Mouse (Mus musculus) monocyte, adult 5-6 weeks (primary cell): Measurements from ENCODE around the gene Cyp2d22. TPM values are rescaled to one million over a fixed set of nuclear protein-coding genes. Genes with fewer than 3 reads are reported as not detected.

Experiments used
- ATAC-seq: fragments of 153-309, 156-312 bp; replicated peaks from 2 replicates; pipeline ENCODE4 v1.8.0; 2017; ENCODE audit warnings: mild to moderate bottlenecking; ENCODE audit not compliant: low TSS enrichment, insufficient number of reproducible peaks, severe bottlenecking, poor library complexity, low FRiP score
- total RNA-seq: library from RNA; stranded (forward); fragments of 200-1000, 200-491, 200-594 nt; gene quantifications from 3 replicates; pipeline ENCODE4 v1.2.3, GENCODE M21; 2017

Cyp2d22 gene
- total RNA-seq, 1 experiment from 2014 or later = 0.57 TPM

GRCm38 (mm10) chr15:82337875-82338274 is 42.2 kb downstream of the Cyp2d22 start:
- no peak; the same call in 1 of the 2 replicates for ATAC-seq

GRCm38 (mm10) chr15:82336629-82337028 is 43.4 kb downstream of the Cyp2d22 start:
- no peak for ATAC-seq

- no peak for ATAC-seq
These were observed 44.9 kb downstream of the Cyp2d22 start for GRCm38 (mm10) chr15:82335194-82335593.

- peak; percentile 71 for ATAC-seq
These were observed 54.7 kb downstream of the Cyp2d22 start for GRCm38 (mm10) chr15:82325382-82325781.

GRCm38 (mm10) chr15:82322195-82322594 is 57.9 kb downstream of the Cyp2d22 start:
- no peak for ATAC-seq

Other genes starting within 250 kb of the Cyp2d22 start
- 43.2 to 64.7 TPM (median 49.7 TPM) in 3 replicates for gene Srebf2, start 233.1 kb downstream of the Cyp2d22 start, total RNA-seq
- gene Shisa8, start 167.4 kb downstream of the Cyp2d22 start, total RNA-seq = not detected in 3 replicates
- 13.6 to 19.3 TPM (median 17.9 TPM) in 3 replicates for gene Tnfrsf13c, start 155.9 kb downstream of the Cyp2d22 start, total RNA-seq
- gene Cenpm, start 135.5 kb downstream of the Cyp2d22 start, total RNA-seq = not detected in 3 replicates
- gene 1500009C09Rik, start 127.9 kb downstream of the Cyp2d22 start, total RNA-seq = not detected in 3 replicates
- 0.48 TPM in 1 of 3 replicates, not detected in the others for gene Sept3, start 105.4 kb downstream of the Cyp2d22 start, total RNA-seq
- not detected in 3 replicates for gene Wbp2nl, start 81.3 kb downstream of the Cyp2d22 start, total RNA-seq
- 155 to 216 TPM (median 169 TPM) in 3 replicates for gene Naga, start 41.3 kb downstream of the Cyp2d22 start, total RNA-seq
- gene Pheta2, start 41.3 kb downstream of the Cyp2d22 start, total RNA-seq = 6.1 to 11.4 TPM (median 7.8 TPM) in 3 replicates
- 57.5 to 129 TPM (median 113 TPM) in 3 replicates for gene Smdt1, start 41.3 kb downstream of the Cyp2d22 start, total RNA-seq
- gene Ndufa6, start 25.9 kb downstream of the Cyp2d22 start, total RNA-seq = 139 to 263 TPM (median 256 TPM) in 3 replicates
- gene Cyp2d11, start 13.8 kb upstream of the Cyp2d22 start, total RNA-seq = not detected in 3 replicates
- gene Cyp2d10, start 26.9 kb upstream of the Cyp2d22 start, total RNA-seq = not detected in 3 replicates
- gene Cyp2d9, start 53.2 kb upstream of the Cyp2d22 start, total RNA-seq = not detected in 3 replicates
- not detected in 3 replicates for gene Cyp2d12, start 174.8 kb upstream of the Cyp2d22 start, total RNA-seq
- not detected in 3 replicates for gene Cyp2d34, start 240.7 kb upstream of the Cyp2d22 start, total RNA-seq